Mouse (Mus musculus) A20 (cell line): Measurements from ENCODE around the gene Nat8f3.
A peak's percentile ranks its signal among the peaks of the same experiment; 100 is the strongest.
"Not testable (repeated sequence)": the region's sequence is repeated elsewhere in the genome, so short reads cannot be mapped to it uniquely, and the experiment has no call there.

ENCODE experiments used
- DNase-seq: peaks from one replicate; pipeline ENCODE4 v3.0.0-alpha.2; 2011; ENCODE audit warnings: low read depth, low spot score

The Nat8f3 gene

GRCm38 (mm10) chr6:85765532-85765931, at the start of gene Nat8f3:
TSS of gene Nat8f3 (minus strand) at chr6:85765754.
- peak; percentile 19 for DNase-seq

- no peak for DNase-seq
Measured at GRCm38 (mm10) chr6:85813339-85813738, 47.8 kb upstream of the Nat8f3 start.

GRCm38 (mm10) chr6:85810942-85811537, 45.5 kb upstream of the Nat8f3 start:
- not testable (repeated sequence) for DNase-seq

GRCm38 (mm10) chr6:85810514-85810913, 45.0 kb upstream of the Nat8f3 start:
- DNase-seq, result not testable (repeated sequence)

GRCm38 (mm10) chr6:85809784-85810183, 44.2 kb upstream of the Nat8f3 start:
- not testable (repeated sequence) for DNase-seq

GRCm38 (mm10) chr6:85803180-85803579, 37.6 kb upstream of the Nat8f3 start:
- DNase-seq, result not testable (repeated sequence)

GRCm38 (mm10) chr6:85763127-85764070, 2.2 kb downstream of the Nat8f3 start:
- not testable (repeated sequence) for DNase-seq

- DNase-seq, result not testable (repeated sequence)
Measured at GRCm38 (mm10) chr6:85762678-85763077, 2.9 kb downstream of the Nat8f3 start.

- DNase-seq, result not testable (repeated sequence)
Measured at GRCm38 (mm10) chr6:85755705-85756249, 9.8 kb downstream of the Nat8f3 start.

- DNase-seq, result not testable (repeated sequence)
Measured at GRCm38 (mm10) chr6:85713105-85713504, 52.4 kb downstream of the Nat8f3 start, which contains the start of gene Nat8f7. TSS of gene Nat8f7 (minus strand) at chr6:85713205.

GRCm38 (mm10) chr6:85709607-85710006, 55.9 kb downstream of the Nat8f3 start:
- not testable (repeated sequence) for DNase-seq

GRCm38 (mm10) chr6:85709206-85709605, 56.3 kb downstream of the Nat8f3 start:
- not testable (repeated sequence) for DNase-seq

- DNase-seq, result not testable (repeated sequence)
Measured at GRCm38 (mm10) chr6:85701943-85702342, 63.6 kb downstream of the Nat8f3 start.
